Mouse (Mus musculus) liver, postnatal 0 days (tissue): ENCODE data around the gene Epb41l2. TPM values are rescaled to one million over a fixed set of nuclear protein-coding genes. Genes with fewer than 3 reads are reported as not detected.

Source experiments
- ATAC-seq: fragments of 200-750 bp; cut with Nextera tagmentation; 2 replicates; pipeline ENCODE4 v1.8.0; 2017; ENCODE audit warnings: mild to moderate bottlenecking, moderate library complexity
- DNase-seq: peaks from one replicate; pipeline ENCODE4 v3.0.0-alpha.2; 2016
- H3K27ac ChIP-seq: fragments of 300-500 bp; sonication (generic); 2 replicates; pipeline ENCODE4 v1.5.1; 2014; ENCODE audit warnings: antibody characterized with exemption, moderate library complexity, mild to moderate bottlenecking, low read depth
- H3K27me3 ChIP-seq: fragments of 300-500 bp; sonication (generic); 2 replicates; pipeline ENCODE4 v1.6.1; 2014; ENCODE audit warnings: low read length, control low read depth, mixed read lengths; ENCODE audit not compliant: insufficient read depth
- H3K36me3 ChIP-seq: fragments of 300-500 bp; sonication (generic); replicated peaks from 2 replicates; pipeline ENCODE4 v1.6.1; 2014; ENCODE audit warnings: mild to moderate bottlenecking, control low read depth, low read length, moderate library complexity, mixed read lengths; ENCODE audit not compliant: insufficient read depth
- H3K4me1 ChIP-seq: fragments of 300-500 bp; sonication (generic); 2 replicates; pipeline ENCODE4 v1.6.1; 2014; ENCODE audit warnings: antibody characterized with exemption, mild to moderate bottlenecking, control low read depth; ENCODE audit not compliant: insufficient read depth
- H3K4me2 ChIP-seq: fragments of 300-500 bp; sonication (generic); 2 replicates; pipeline ENCODE4 v1.6.1; 2014; ENCODE audit warnings: low read depth, mild to moderate bottlenecking, low read length, moderate library complexity, mixed read lengths
- H3K4me3 ChIP-seq: fragments of 300-500 bp; sonication (generic); 2 replicates; pipeline ENCODE4 v1.5.1; 2014; ENCODE audit warnings: low read depth, low read length
- H3K9ac ChIP-seq: fragments of 300-500 bp; sonication (generic); replicated peaks from 2 replicates; pipeline ENCODE4 v1.6.1; 2014; ENCODE audit warnings: mild to moderate bottlenecking, moderate library complexity
- H3K9me3 ChIP-seq: fragments of 300-500 bp; sonication (generic); 2 replicates; pipeline ENCODE4 v1.6.1; 2016; ENCODE audit warnings: mild to moderate bottlenecking, control low read depth, low read length, mixed read lengths
- CTCF ChIP-seq: sonication (generic); IDR thresholded peaks from 2 replicates; pipeline ENCODE4 v1.5.1; 2016; ENCODE audit warnings: antibody characterized with exemption, low read depth
- EP300 ChIP-seq: IDR thresholded peaks from 2 replicates; pipeline ENCODE4 v1.6.1; 2016; ENCODE audit warnings: antibody characterized with exemption, low read depth, mild to moderate bottlenecking
- WGBS: fragments of 180-500 bp; shearing (Covaris S2); extraction: QIAGEN DNeasy Blood & Tissue Kit; methylation state at CpG from one replicate; pipeline ENCODE4 v1.1.7; 2014; ENCODE audit not compliant: insufficient replicate concordance; 5-methylcytosine and 5-hydroxymethylcytosine counted together
- polyA plus RNA-seq: library from polyadenylated mRNA; unstranded; fragments of >200 nt; fragmentation: Nextera tagmentation; extraction: Ambion mirVana; gene quantifications from 2 replicates; pipeline ENCODE4 v1.2.1, GENCODE M21; 2015

Epb41l2 gene
- polyA plus RNA-seq, 1 experiment from 2014 or later, result 7.8 TPM

GRCm38 (mm10) chr10:25433524-25433923 is 73.9 kb downstream of the Epb41l2 start:
- H3K4me2 ChIP-seq, result peak overlapping the region; percentile 26; the same call in 1 of the 2 replicates
- no peak overlapping the region for H3K4me3 ChIP-seq
- H3K27me3 ChIP-seq, result no peaks in the 10 kb centered on the region
- peak; percentile 42 for DNase-seq
- H3K9me3 ChIP-seq, result no peaks in the 10 kb centered on the region
- no peaks in the 10 kb centered on the region for H3K36me3 ChIP-seq
- WGBS, result 46% methylated on average over 3 of the region's 3 CpGs
- ATAC-seq, result peak; percentile 61; the same call in 1 of the 2 replicates
- peaks cover 26% of the 10 kb centered on the region for H3K4me1 ChIP-seq
- TF ChIP-seq CTCF (no peak), EP300 (no peak)
- H3K9ac ChIP-seq, result no peak overlapping the region
- 0 out of 2 replicates have a peak overlapping the region, but pooled peaks have one; percentile 12 for H3K27ac ChIP-seq

GRCm38 (mm10) chr10:25434358-25435044 is 74.9 kb downstream of the Epb41l2 start:
- Histone ChIP-seq H3K9ac (no peak overlapping the region), H3K27ac (peak overlapping the region; percentile 57), H3K4me3 (no peak overlapping the region), H3K4me2 (peak overlapping the region; percentile 22; the same call in 1 of the 2 replicates), H3K9me3 (no peaks in the 10 kb centered on the region), H3K27me3 (no peaks in the 10 kb centered on the region), H3K36me3 (no peaks in the 10 kb centered on the region), H3K4me1 (peaks cover 31% of the 10 kb centered on the region)
- ATAC-seq (peak; percentile 38; the same call in 1 of the 2 replicates), DNase-seq (peak; percentile 33)
- TF ChIP-seq EP300 (no peak), CTCF (no peak)
- 34% methylated on average over 13 of the region's 13 CpGs for WGBS

- Histone ChIP-seq H3K9me3 (no peaks in the 10 kb centered on the region), H3K4me1 (peaks cover 31% of the 10 kb centered on the region), H3K36me3 (no peaks in the 10 kb centered on the region), H3K4me2 (no peak overlapping the region), H3K27me3 (no peaks in the 10 kb centered on the region), H3K4me3 (no peak overlapping the region), H3K27ac (no peak overlapping the region), H3K9ac (no peak overlapping the region)
- DNase-seq, result no peak
- WGBS, result 69% methylated on average over 6 of the region's 6 CpGs
- TF ChIP-seq EP300 (no peak), CTCF (no peak)
- ATAC-seq, result no peak
Observed at GRCm38 (mm10) chr10:25436703-25437401, 77.3 kb downstream of the Epb41l2 start.

GRCm38 (mm10) chr10:25437586-25438298 is 78.1 kb downstream of the Epb41l2 start:
- no peak for ATAC-seq
- no peaks in the 10 kb centered on the region for H3K36me3 ChIP-seq
- no peak for DNase-seq
- H3K27me3 ChIP-seq, result no peaks in the 10 kb centered on the region
- no peak overlapping the region for H3K9ac ChIP-seq
- H3K27ac ChIP-seq, result no peak overlapping the region
- H3K4me3 ChIP-seq, result no peak overlapping the region
- no peak overlapping the region for H3K4me2 ChIP-seq
- WGBS, result 77% methylated on average over 6 of the region's 6 CpGs
- H3K9me3 ChIP-seq, result no peaks in the 10 kb centered on the region
- TF ChIP-seq EP300, result no peak
- no peak for TF ChIP-seq CTCF
- H3K4me1 ChIP-seq, result peaks cover 24% of the 10 kb centered on the region

- no peaks in the 10 kb centered on the region for H3K9me3 ChIP-seq
- H3K36me3 ChIP-seq, result no peaks in the 10 kb centered on the region
- H3K9ac ChIP-seq, result no peak overlapping the region
- ATAC-seq (no peak), DNase-seq (no peak)
- H3K27ac ChIP-seq, result no peak overlapping the region
- H3K27me3 ChIP-seq, result no peaks in the 10 kb centered on the region
- no peak for TF ChIP-seq EP300
- no peak for TF ChIP-seq CTCF
- no peak overlapping the region for H3K4me2 ChIP-seq
- peaks cover 20% of the 10 kb centered on the region for H3K4me1 ChIP-seq
- WGBS, result 52% methylated on average over 8 of the region's 8 CpGs
- H3K4me3 ChIP-seq, result no peak overlapping the region
Observed at GRCm38 (mm10) chr10:25438299-25438680, 78.7 kb downstream of the Epb41l2 start.

GRCm38 (mm10) chr10:25439163-25439562 is 79.6 kb downstream of the Epb41l2 start:
- Histone ChIP-seq H3K9me3 (no peaks in the 10 kb centered on the region), H3K4me1 (peaks cover 15% of the 10 kb centered on the region), H3K36me3 (peaks cover 5% of the 10 kb centered on the region), H3K9ac (no peak overlapping the region), H3K4me3 (no peak overlapping the region), H3K27me3 (no peaks in the 10 kb centered on the region), H3K4me2 (no peak overlapping the region), H3K27ac (no peak overlapping the region)
- no peak for TF ChIP-seq EP300
- no peak for TF ChIP-seq CTCF
- DNase-seq, result no peak
- WGBS, result 63% methylated on average over 4 of the region's 4 CpGs
- ATAC-seq, result peak; percentile 79
